Mouse (Mus musculus) midbrain, embryonic 15.5 days (tissue): ENCODE measurements at regions not wholly inside any gene's neighbourhood (a gene's known extent, or its start where the extent isn't known, plus 50 kb on each side); places are given as distances from the start of the nearest gene placed in this dataset.

Experiments
- ATAC-seq: fragments of 200-750 bp; cut with Nextera tagmentation; replicated peaks from 2 replicates; pipeline ENCODE4 v1.8.0; 2017; ENCODE audit warnings: moderate TSS enrichment
- H3K27ac ChIP-seq: fragments of 300-500 bp; sonication (generic); 2 replicates; pipeline ENCODE4 v1.5.1; 2015; ENCODE audit warnings: mild to moderate bottlenecking, inconsistent platforms
- H3K27me3 ChIP-seq: fragments of 300-500 bp; sonication (generic); replicated peaks from 2 replicates; pipeline ENCODE4 v1.6.1; 2015; ENCODE audit warnings: inconsistent platforms
- H3K36me3 ChIP-seq: fragments of 300-500 bp; sonication (generic); replicated peaks from 2 replicates; pipeline ENCODE4 v1.6.1; 2015; ENCODE audit warnings: inconsistent platforms
- H3K4me1 ChIP-seq: fragments of 300-500 bp; sonication (generic); 2 replicates; pipeline ENCODE4 v1.6.1; 2015; ENCODE audit warnings: inconsistent platforms
- H3K4me2 ChIP-seq: fragments of 300-500 bp; sonication (generic); 2 replicates; pipeline ENCODE4 v1.6.1; 2015; ENCODE audit warnings: inconsistent platforms, mild to moderate bottlenecking, moderate library complexity
- H3K4me3 ChIP-seq: fragments of 300-500 bp; sonication (generic); 2 replicates; pipeline ENCODE4 v1.5.1; 2015; ENCODE audit warnings: mild to moderate bottlenecking, inconsistent platforms
- H3K9ac ChIP-seq: fragments of 300-500 bp; sonication (generic); 2 replicates; pipeline ENCODE4 v1.6.1; 2015; ENCODE audit warnings: mild to moderate bottlenecking, inconsistent platforms
- H3K9me3 ChIP-seq: fragments of 300-500 bp; sonication (generic); 2 replicates; pipeline ENCODE4 v1.6.1; 2016; ENCODE audit warnings: inconsistent platforms
- WGBS: fragments of 180-500 bp; shearing (Covaris S2); methylation state at CpG from one replicate; pipeline ENCODE4 v1.1.7; 2015; ENCODE audit warnings: mixed read lengths; 5-methylcytosine and 5-hydroxymethylcytosine counted together

- no peaks in the 10 kb centered on the region for H3K9me3 ChIP-seq
- ATAC-seq, result no peak
- no peaks in the 10 kb centered on the region for H3K36me3 ChIP-seq
- H3K4me1 ChIP-seq, result no peaks in the 10 kb centered on the region
- H3K27ac ChIP-seq, result no peak overlapping the region
- no peak overlapping the region for H3K4me2 ChIP-seq
- no peak overlapping the region for H3K9ac ChIP-seq
- 38% methylated on average over 4 of the region's 4 CpGs for WGBS
- no peaks in the 10 kb centered on the region for H3K27me3 ChIP-seq
- H3K4me3 ChIP-seq, result no peak overlapping the region
These were observed 164.3 kb upstream of the Tbc1d2b start for GRCm38 (mm10) chr9:90434902-90435301.

DNA sequence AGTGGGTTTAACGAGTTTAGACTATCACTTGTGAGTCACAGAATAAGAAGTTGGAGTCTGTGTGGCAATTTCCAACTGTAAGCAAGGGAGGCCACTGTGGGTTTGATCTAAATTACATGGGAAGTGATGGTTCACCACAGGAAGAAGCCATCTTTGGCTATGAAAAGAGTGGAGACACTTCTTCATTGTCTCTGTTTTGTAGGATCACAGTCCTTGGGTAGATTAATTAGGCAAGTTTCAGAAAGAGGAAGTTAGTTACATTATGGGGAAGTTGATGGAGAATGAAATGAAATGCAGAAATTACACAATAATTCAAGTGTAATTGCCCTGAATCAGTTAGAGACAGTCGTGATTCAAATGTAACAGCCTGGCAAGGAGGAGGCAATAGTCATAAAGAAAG is 160.3 kb upstream of the Tbc1d2b start:
- no peak for ATAC-seq
- no peak overlapping the region for H3K27ac ChIP-seq
- no peak overlapping the region for H3K4me3 ChIP-seq
- no peaks in the 10 kb centered on the region for H3K27me3 ChIP-seq
- no peaks in the 10 kb centered on the region for H3K36me3 ChIP-seq
- no peak overlapping the region for H3K9ac ChIP-seq
- WGBS, result 80% methylated on average over 2 of the region's 2 CpGs
- no peaks in the 10 kb centered on the region for H3K9me3 ChIP-seq
- H3K4me1 ChIP-seq, result no peaks in the 10 kb centered on the region
- no peak overlapping the region for H3K4me2 ChIP-seq

- ATAC-seq, result no peak
- H3K4me2 ChIP-seq, result no peak overlapping the region
These were observed 151.1 kb upstream of the Tbc1d2b start for GRCm38 (mm10) chr9:90421662-90422061.

GRCm38 (mm10) chr9:90419762-90420541 is 149.3 kb upstream of the Tbc1d2b start:
- WGBS, result 91% methylated on average over 7 of the region's 7 CpGs
- H3K4me3 ChIP-seq, result no peak overlapping the region
- H3K4me2 ChIP-seq, result no peak overlapping the region
- H3K27me3 ChIP-seq, result no peaks in the 10 kb centered on the region
- no peaks in the 10 kb centered on the region for H3K4me1 ChIP-seq
- no peak overlapping the region for H3K9ac ChIP-seq
- H3K9me3 ChIP-seq, result no peaks in the 10 kb centered on the region
- no peaks in the 10 kb centered on the region for H3K36me3 ChIP-seq
- ATAC-seq, result no peak
- no peak overlapping the region for H3K27ac ChIP-seq

More at GRCm38 (mm10) chr9:90421662-90422061, 151.1 kb upstream of the Tbc1d2b start:
- Histone ChIP-seq H3K4me1 (no peaks in the 10 kb centered on the region), H3K27me3 (no peaks in the 10 kb centered on the region), H3K9me3 (no peaks in the 10 kb centered on the region), H3K9ac (no peak overlapping the region), H3K36me3 (no peaks in the 10 kb centered on the region), H3K27ac (no peak overlapping the region), H3K4me3 (no peak overlapping the region)
- WGBS, result 95% methylated on average over 6 of the region's 6 CpGs

DNA sequence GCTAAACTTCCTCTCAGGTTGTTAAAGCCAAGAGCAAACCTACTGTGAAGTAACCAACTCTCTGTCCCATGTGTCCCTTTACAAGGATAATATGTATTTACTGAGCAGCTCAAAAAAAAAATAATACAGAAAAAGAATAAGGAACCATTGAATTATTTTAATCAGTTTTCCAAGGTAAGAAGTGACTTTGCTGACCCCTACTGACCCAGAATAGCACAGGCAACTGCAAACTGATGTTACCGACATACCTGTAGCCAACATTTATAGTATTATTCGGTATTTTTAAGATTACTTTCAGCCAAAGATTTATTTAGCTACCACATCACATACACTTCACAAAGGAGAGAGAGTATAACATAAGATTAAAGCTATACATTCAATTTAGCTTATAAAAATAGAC is 138.2 kb upstream of the Tbc1d2b start:
- no peaks in the 10 kb centered on the region for H3K4me1 ChIP-seq
- no peak overlapping the region for H3K4me3 ChIP-seq
- ATAC-seq, result no peak
- no peak overlapping the region for H3K9ac ChIP-seq
- no peak overlapping the region for H3K4me2 ChIP-seq
- H3K27me3 ChIP-seq, result no peaks in the 10 kb centered on the region
- H3K9me3 ChIP-seq, result no peaks in the 10 kb centered on the region
- WGBS, result 79% methylated on average over 2 of the region's 2 CpGs
- no peak overlapping the region for H3K27ac ChIP-seq
- no peaks in the 10 kb centered on the region for H3K36me3 ChIP-seq

DNA sequence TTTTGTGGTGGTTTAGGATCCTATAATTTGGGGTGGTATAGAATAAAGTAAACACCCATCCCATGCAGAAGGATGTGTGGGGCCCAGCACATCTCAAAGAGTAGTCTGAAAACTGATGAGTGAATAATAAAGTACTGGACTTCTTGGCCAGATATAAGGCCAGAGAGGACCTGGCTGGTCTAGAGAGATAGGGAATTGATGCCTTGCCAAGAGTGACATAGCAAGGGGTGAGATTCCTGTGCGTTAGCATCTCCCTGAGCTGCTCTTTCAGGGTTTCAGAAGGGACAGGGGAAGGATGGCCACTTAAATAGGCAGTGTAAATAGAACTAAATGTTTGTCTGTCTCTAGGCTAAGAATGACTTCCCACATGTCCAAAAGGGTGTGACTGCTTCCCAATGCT is 137.0 kb upstream of the Tbc1d2b start:
- WGBS, result 83% methylated on average over 1 of the region's 1 CpGs
- H3K36me3 ChIP-seq, result no peaks in the 10 kb centered on the region
- ATAC-seq, result no peak

DNA sequence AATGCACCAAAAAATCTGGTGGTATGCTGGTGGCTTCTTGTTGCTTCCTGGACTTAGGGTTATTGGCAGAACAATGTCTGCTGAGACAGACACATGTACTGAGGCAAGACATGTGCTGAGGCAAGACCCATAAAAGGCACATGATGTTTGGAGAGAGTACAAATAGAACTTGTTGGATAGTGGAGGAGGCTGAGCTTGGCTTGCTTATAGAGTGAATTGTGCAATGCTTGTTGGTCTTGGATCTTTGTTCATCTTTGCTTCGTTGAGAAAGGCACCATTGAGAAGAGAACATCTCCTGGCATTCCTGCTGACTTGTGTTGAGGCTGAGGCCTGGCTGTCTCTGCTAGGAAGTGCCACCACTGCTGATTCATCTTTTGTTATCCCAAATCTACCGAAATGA is 117.8 kb upstream of the Tbc1d2b start:
- H3K27ac ChIP-seq, result no peak overlapping the region
- no peaks in the 10 kb centered on the region for H3K9me3 ChIP-seq
- no peaks in the 10 kb centered on the region for H3K27me3 ChIP-seq
- H3K36me3 ChIP-seq, result no peaks in the 10 kb centered on the region
- H3K4me2 ChIP-seq, result no peak overlapping the region
- 61% methylated on average over 2 of the region's 2 CpGs for WGBS
- ATAC-seq, result no peak
- no peaks in the 10 kb centered on the region for H3K4me1 ChIP-seq
- H3K9ac ChIP-seq, result no peak overlapping the region
- H3K4me3 ChIP-seq, result no peak overlapping the region

More for the DNA sequence above, 137.0 kb upstream of the Tbc1d2b start:
- no peaks in the 10 kb centered on the region for H3K9me3 ChIP-seq
- no peaks in the 10 kb centered on the region for H3K4me1 ChIP-seq
- H3K27ac ChIP-seq, result no peak overlapping the region
- no peak overlapping the region for H3K9ac ChIP-seq
- H3K4me2 ChIP-seq, result no peak overlapping the region
- H3K27me3 ChIP-seq, result no peaks in the 10 kb centered on the region
- no peak overlapping the region for H3K4me3 ChIP-seq

DNA sequence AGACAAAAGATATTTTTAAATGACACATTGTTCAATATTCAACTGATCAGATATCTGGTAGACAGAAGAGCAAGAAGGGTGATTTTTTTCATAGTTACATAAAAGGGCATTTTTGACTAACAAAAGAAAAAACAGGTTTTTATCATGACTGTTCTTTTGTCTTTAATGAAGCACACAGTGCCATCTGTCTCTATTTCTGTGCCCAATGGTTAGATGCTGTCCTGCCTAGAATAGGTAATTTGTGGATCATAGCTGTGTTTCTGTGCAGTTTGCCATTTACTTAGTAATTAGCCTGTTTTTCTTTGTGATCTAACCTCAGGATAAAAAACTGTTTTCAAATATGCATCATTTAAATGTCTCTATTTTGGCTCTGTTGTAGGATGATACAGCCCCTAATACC is 114.4 kb upstream of the Tbc1d2b start:
- H3K36me3 ChIP-seq, result no peaks in the 10 kb centered on the region
- H3K4me2 ChIP-seq, result no peak overlapping the region
- H3K27ac ChIP-seq, result no peak overlapping the region
- H3K27me3 ChIP-seq, result no peaks in the 10 kb centered on the region
- no peak overlapping the region for H3K9ac ChIP-seq
- no peak for ATAC-seq
- no peak overlapping the region for H3K4me3 ChIP-seq
- H3K9me3 ChIP-seq, result no peaks in the 10 kb centered on the region
- H3K4me1 ChIP-seq, result no peaks in the 10 kb centered on the region

DNA sequence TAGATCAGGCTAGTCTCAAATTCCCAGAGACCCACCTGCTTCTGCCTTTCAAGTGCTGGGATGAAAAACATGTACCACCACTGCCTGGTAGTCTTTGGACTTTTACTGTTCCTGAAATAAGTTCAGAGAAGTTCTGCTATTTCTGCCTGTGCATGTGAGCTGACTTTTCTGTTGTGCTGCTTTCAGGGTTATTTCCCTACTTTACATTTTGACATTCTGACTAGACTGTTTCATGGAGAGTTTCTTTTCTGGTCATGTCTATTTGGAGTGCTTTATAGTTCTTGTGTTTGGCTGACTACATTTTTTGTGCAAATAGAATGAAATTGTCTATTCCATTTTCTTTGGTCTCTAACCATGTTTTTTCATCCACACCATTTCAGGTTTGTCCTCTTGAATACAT is 109.5 kb upstream of the Tbc1d2b start:
- no peaks in the 10 kb centered on the region for H3K9me3 ChIP-seq
- no peaks in the 10 kb centered on the region for H3K36me3 ChIP-seq
- ATAC-seq, result no peak
- H3K4me2 ChIP-seq, result no peak overlapping the region
- H3K4me3 ChIP-seq, result no peak overlapping the region
- no peaks in the 10 kb centered on the region for H3K4me1 ChIP-seq
- no peak overlapping the region for H3K27ac ChIP-seq
- H3K27me3 ChIP-seq, result no peaks in the 10 kb centered on the region
- no peak overlapping the region for H3K9ac ChIP-seq

DNA sequence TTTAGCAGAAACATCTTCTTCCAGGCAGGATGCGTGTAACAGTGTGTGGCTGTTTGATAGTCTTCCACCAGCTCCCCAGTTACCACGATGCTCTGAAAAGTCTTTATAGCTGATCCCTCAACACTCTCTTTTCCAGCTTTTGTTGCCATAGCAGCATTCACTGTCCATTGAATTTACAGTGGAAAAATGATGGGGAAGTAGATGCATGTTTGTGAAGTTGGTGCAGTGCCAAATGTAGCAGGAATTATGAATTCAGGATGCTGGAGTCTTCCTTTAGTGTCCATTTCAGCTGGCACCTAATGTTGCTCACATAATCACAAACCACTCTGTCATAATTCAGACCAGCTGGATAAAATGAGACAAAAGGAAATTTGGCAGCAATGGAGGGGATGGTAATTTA is 99.0 kb upstream of the Tbc1d2b start:
- Histone ChIP-seq H3K9me3 (no peaks in the 10 kb centered on the region), H3K9ac (no peak overlapping the region), H3K27ac (no peak overlapping the region), H3K27me3 (no peaks in the 10 kb centered on the region), H3K4me3 (no peak overlapping the region), H3K36me3 (no peaks in the 10 kb centered on the region), H3K4me2 (no peak overlapping the region), H3K4me1 (0 out of 2 replicates have a peak, but pooled peaks cover 3% of the 10 kb centered on the region)
- peak; percentile 84 for ATAC-seq
- 54% methylated on average over 2 of the region's 2 CpGs for WGBS

- H3K27ac ChIP-seq, result no peak overlapping the region
- H3K9ac ChIP-seq, result no peak overlapping the region
- H3K4me2 ChIP-seq, result no peak overlapping the region
- ATAC-seq, result 0 out of 2 replicates have a peak, but pooled peaks have one; percentile 33
- H3K4me3 ChIP-seq, result no peak overlapping the region
- no peaks in the 10 kb centered on the region for H3K9me3 ChIP-seq
- H3K4me1 ChIP-seq, result 0 out of 2 replicates have a peak, but pooled peaks cover 3% of the 10 kb centered on the region
- H3K36me3 ChIP-seq, result no peaks in the 10 kb centered on the region
- WGBS, result 82% methylated on average over 3 of the region's 3 CpGs
- H3K27me3 ChIP-seq, result no peaks in the 10 kb centered on the region
These were observed 97.1 kb upstream of the Tbc1d2b start for GRCm38 (mm10) chr9:90367745-90368144.

DNA sequence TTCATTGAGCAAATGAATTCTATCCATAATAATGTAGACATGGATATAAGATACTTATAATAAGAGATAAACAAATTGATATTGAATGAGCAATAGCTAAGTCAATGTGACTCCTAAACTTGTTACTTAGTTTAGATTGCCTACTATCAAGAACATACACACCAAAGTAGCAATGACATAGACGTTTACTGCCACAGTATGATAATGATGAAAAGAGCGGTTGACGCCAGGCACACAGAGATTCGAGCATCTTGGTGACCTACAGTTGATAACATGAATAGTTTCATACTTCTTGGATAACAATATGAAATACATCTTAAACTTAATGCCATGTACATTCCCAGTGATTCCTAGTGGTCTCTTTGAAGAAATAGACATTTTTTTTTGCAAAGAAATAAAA is 55.9 kb upstream of the Tbc1d2b start:
- ATAC-seq, result no peak
- WGBS, result 89% methylated on average over 4 of the region's 4 CpGs

More for the DNA sequence above, 55.9 kb upstream of the Tbc1d2b start:
- H3K4me2 ChIP-seq, result no peak overlapping the region
- no peaks in the 10 kb centered on the region for H3K4me1 ChIP-seq
- H3K9ac ChIP-seq, result no peak overlapping the region
- H3K36me3 ChIP-seq, result no peaks in the 10 kb centered on the region
- H3K27ac ChIP-seq, result no peak overlapping the region
- no peaks in the 10 kb centered on the region for H3K27me3 ChIP-seq
- H3K4me3 ChIP-seq, result no peak overlapping the region
- no peaks in the 10 kb centered on the region for H3K9me3 ChIP-seq
